Mouse (Mus musculus): ENCODE measurements around the gene Gc.

GRCm38 (mm10) chr5:89467045-89467444 lies 9.3 kb upstream of the Gc start:
- TF ChIP-seq CEBPB (IDR thresholded peaks at IDR 0.05; ENCODE audit: insufficient read depth, poor library complexity, severe bottlenecking) (no peak), POLR2A (IDR thresholded peaks at IDR 0.05; ENCODE audit: insufficient read length, low read depth) (no peak), SRF (IDR thresholded peaks at IDR 0.05; ENCODE audit: control insufficient read depth, insufficient read length, low read depth) (no peak), MAX (IDR thresholded peaks at IDR 0.05; ENCODE audit: low read depth) (no peak), USF1 (IDR thresholded peaks at IDR 0.05; ENCODE audit: low read depth) (no peak), E2F4 (IDR thresholded peaks at IDR 0.05; ENCODE audit: insufficient read depth) (no peak)

All from myocyte (in vitro differentiated cells).